ENCODE assay signal across 14 mouse cellular contexts in the genomic region with DNA sequence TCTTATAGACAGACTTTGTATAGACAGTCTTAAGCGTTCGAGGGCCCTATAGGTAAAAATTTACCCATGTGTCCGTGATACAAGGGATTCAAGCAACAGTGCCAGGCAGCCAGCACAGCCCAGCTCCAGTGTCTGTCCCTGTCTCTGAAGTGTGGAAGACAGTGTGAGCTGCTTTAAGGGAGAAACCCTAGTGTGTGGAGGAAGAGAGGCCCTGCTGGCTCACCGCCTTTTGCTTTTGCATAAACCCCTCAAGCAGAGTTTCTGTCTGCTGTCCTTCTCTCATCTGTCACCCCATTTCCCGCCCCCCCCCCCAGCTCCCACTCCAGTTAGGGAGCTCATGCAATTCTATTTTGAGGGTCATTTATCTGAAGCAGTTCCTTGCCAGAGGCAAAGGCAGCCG. TPM values are rescaled to one million over a fixed set of nuclear protein-coding genes. Genes with fewer than 3 reads are reported as not detected.
DNase-seq lines count a peak whose midpoint lies in the region; ATAC-seq and TF ChIP-seq lines count a peak whose summit lies in the region.
"Had no signal": no experiment of that assay in that cellular context is flagged by ENCODE, and none has a peak within 500 bp of the region (broad histone marks: within the 10 kb centered on the region; RNA-seq: fewer than 3 reads in every experiment).

No protein-coding gene starts in this region.

- no peak overlapping the region for H3K4me3 ChIP-seq in gastrocnemius, adult 2 months
- no peak overlapping the region for H3K4me3 ChIP-seq in left cerebral cortex, adult 2 months
- H3K4me3 ChIP-seq in stomach, embryonic 15.5 days (replicated peaks) = no peak overlapping the region

- H3K9me3 ChIP-seq in stomach, embryonic 15.5 days = no peaks in the 10 kb centered on the region

- no peak overlapping the region for H3K4me2 ChIP-seq in stomach, embryonic 15.5 days

- H3K27me3 ChIP-seq in stomach, embryonic 15.5 days (replicated peaks) = no peaks in the 10 kb centered on the region

- WGBS in stomach, embryonic 15.5 days = 54% methylated on average over 6 of the region's 6 CpGs

- intact Hi-C loops in gastrocnemius, adult 2 months (cut with DNase I) = loop anchor here (10.0 kb wide), 1 partner anchor 243 kb away; no protein-coding TSS in a partner anchor
- intact Hi-C loops in left cerebral cortex, adult 2 months (cut with DNase I) = loop anchor here (10.0 kb wide), 1 partner anchor 243 kb away; no protein-coding TSS in a partner anchor
- intact Hi-C loops in left cerebral cortex, postnatal 4 days (cut with DNase I) = no loop called here

- H3K27ac ChIP-seq in gastrocnemius, adult 2 months = peak overlapping the region; percentile 8; the same call in 1 of the 2 replicates
- no peak overlapping the region for H3K27ac ChIP-seq in left cerebral cortex, adult 2 months
- H3K27ac ChIP-seq in stomach, embryonic 15.5 days = 0 out of 2 replicates have a peak overlapping the region, but pooled peaks have one; percentile 40
- H3K27ac ChIP-seq: kidney, postnatal 0 days had no signal

- DNase-seq in gastrocnemius, adult 2 months = no peak
- no peak for DNase-seq in gastrocnemius, postnatal 25 days
- peak; percentile 7 to 11 for DNase-seq in left cerebral cortex, adult 2 months (ENCODE audit: extremely low spot score in 1 of 2, low spot score in 2 of 2)
- no peak for DNase-seq in left cerebral cortex, postnatal 4 days
- peak; percentile 2 for DNase-seq in right cerebral cortex, postnatal 4 days
- no peak for DNase-seq in right cerebral cortex, postnatal 36 days (ENCODE audit: low spot score in 2 of 2)
- DNase-seq: adrenal gland, postnatal 25 days; B cell, adult 2 months; cerebellum, adult 2 months; gastrocnemius, postnatal 36 days; lung, adult 18-20 months had no signal

- H3K4me1 ChIP-seq in stomach, embryonic 15.5 days = no peaks in the 10 kb centered on the region

- ATAC-seq in stomach, embryonic 15.5 days (ENCODE audit: insufficient read depth, low FRiP score, low read depth) = no peak
- ATAC-seq in granulocyte monocyte progenitor cell, adult 5-6 weeks (replicated peaks; ENCODE audit: poor library complexity, severe bottlenecking) = no peak

- no peaks in the 10 kb centered on the region for H3K36me3 ChIP-seq in stomach, embryonic 15.5 days

- no peak overlapping the region for H3K9ac ChIP-seq in stomach, embryonic 15.5 days

- no peak for TF ChIP-seq CTCF in gastrocnemius, adult 2 months (IDR thresholded peaks at IDR 0.05)
- no peak for TF ChIP-seq CTCF in left cerebral cortex, adult 2 months (IDR thresholded peaks at IDR 0.05)

RNA-seq across cellular contexts. Expression of a gene that starts 7.3 kb away (rescaled TPM):
- total RNA-seq in gastrocnemius, adult 2 months (2021) = 1 to 10 TPM; 1.8 to 3.1 TPM
- total RNA-seq in gastrocnemius, postnatal 25 days (2021) = 1 to 10 TPM; 2.0 TPM
- 10 to 100 TPM; 55.1 to 60.2 TPM for total RNA-seq in left cerebral cortex, adult 2 months (2021)
- total RNA-seq in left cerebral cortex, postnatal 4 days (2021) = 10 to 100 TPM; 24.9 to 26.4 TPM
- 4.6 and 4.8 TPM in 2 replicates for polyA plus RNA-seq in stomach, embryonic 15.5 days (2015; fragmentation: Nextera tagmentation; extraction: Ambion mirVana)
- total RNA-seq in granulocyte monocyte progenitor cell, adult 5-6 weeks (2014; fragmentation: Nextera tagmentation) = 7.0 and 7.4 TPM in 2 replicates
- 3.9 and 5.9 TPM in 2 replicates for total RNA-seq in granulocyte monocyte progenitor cell, adult 5-6 weeks (2017)

RNA-seq across cellular contexts. Expression of a gene that starts 7.3 kb away (rescaled TPM):
- 1 to 10 TPM; 3.0 to 6.3 TPM for total RNA-seq in gastrocnemius, adult 2 months (2021)
- total RNA-seq in gastrocnemius, postnatal 25 days (2021) = 1 to 10 TPM; 2.6 to 2.9 TPM
- total RNA-seq in left cerebral cortex, adult 2 months (2021) = 1 to 10 TPM; 7.6 to 8.1 TPM
- total RNA-seq in left cerebral cortex, postnatal 4 days (2021) = 1 to 10 TPM; 7.3 to 7.5 TPM
- 4.9 and 5.6 TPM in 2 replicates for polyA plus RNA-seq in stomach, embryonic 15.5 days (2015; fragmentation: Nextera tagmentation; extraction: Ambion mirVana)
- total RNA-seq in granulocyte monocyte progenitor cell, adult 5-6 weeks (2014; fragmentation: Nextera tagmentation) = 2.4 and 3.2 TPM in 2 replicates
- total RNA-seq in granulocyte monocyte progenitor cell, adult 5-6 weeks (2017) = 0.73 and 1.0 TPM in 2 replicates

RNA-seq across cellular contexts. Expression of a gene that starts 8.7 kb away (rescaled TPM):
- total RNA-seq in gastrocnemius, adult 2 months (2021) = not detected
- not detected for total RNA-seq in gastrocnemius, postnatal 25 days (2021)
- total RNA-seq in left cerebral cortex, adult 2 months (2021) = under 1 TPM; 0.16 to 0.36 TPM
- total RNA-seq in left cerebral cortex, postnatal 4 days (2021) = under 1 TPM; 0.12 TPM
- 0.26 and 0.45 TPM in 2 replicates for polyA plus RNA-seq in stomach, embryonic 15.5 days (2015; fragmentation: Nextera tagmentation; extraction: Ambion mirVana)
- total RNA-seq in granulocyte monocyte progenitor cell, adult 5-6 weeks (2014; fragmentation: Nextera tagmentation) = not detected in 2 replicates
- not detected in 2 replicates for total RNA-seq in granulocyte monocyte progenitor cell, adult 5-6 weeks (2017)
- total RNA-seq: adrenal gland, postnatal 25 days; gastrocnemius, postnatal 36 days had no signal

RNA-seq across cellular contexts. Expression of a gene that starts 14.1 kb away (rescaled TPM):
- total RNA-seq in gastrocnemius, adult 2 months (2021) = under 1 TPM; 0.11 to 0.20 TPM
- under 1 TPM; 0.11 to 0.13 TPM for total RNA-seq in gastrocnemius, postnatal 25 days (2021)
- 1 to 10 TPM; 1.1 to 1.4 TPM for total RNA-seq in left cerebral cortex, adult 2 months (2021)
- total RNA-seq in left cerebral cortex, postnatal 4 days (2021) = 1 to 10 TPM in 1 of 2 experiments, under 1 TPM in 1; 0.54 to 1.0 TPM
- polyA plus RNA-seq in stomach, embryonic 15.5 days (2015; fragmentation: Nextera tagmentation; extraction: Ambion mirVana) = 0.05 and 0.27 TPM in 2 replicates
- 0.06 TPM in 1 of 2 replicates, not detected in the other for total RNA-seq in granulocyte monocyte progenitor cell, adult 5-6 weeks (2014; fragmentation: Nextera tagmentation)
- not detected in 2 replicates for total RNA-seq in granulocyte monocyte progenitor cell, adult 5-6 weeks (2017)

Comparison
In these comparisons a context has a peak if more than half of its experiments do, and no peak if none do; other contexts are left out.
1. DNase-seq: peak in left cerebral cortex, adult 2 months (2 of 2) and right cerebral cortex, postnatal 4 days (single experiment); none in gastrocnemius, adult 2 months (single experiment), gastrocnemius, postnatal 25 days (single experiment), left cerebral cortex, postnatal 4 days (single experiment) and right cerebral cortex, postnatal 36 days (0 of 2).